Mouse (Mus musculus) thymus, postnatal 4 days (tissue): ENCODE data around the gene Rrp1b.

Experiments used
- DNase-seq: peaks from one replicate; pipeline ENCODE4 v3.0.0; 2021

Rrp1b gene

GRCm38 (mm10) chr17:32035609-32036508 is at the start of gene Rrp1b, which contains the start of gene Hsf2bp:
Gene Rrp1b (plus strand): TSS chr17:32036100.
Gene Hsf2bp (minus strand): TSS chr17:32036349.
- DNase-seq, result peak; percentile 87

- DNase-seq, result no peak
These were observed 49.0 kb upstream of the Rrp1b start for GRCm38 (mm10) chr17:31986915-31987314.

GRCm38 (mm10) chr17:31989035-31989434 is 46.9 kb upstream of the Rrp1b start:
- DNase-seq, result no peak

GRCm38 (mm10) chr17:31992004-31992403 is 43.9 kb upstream of the Rrp1b start:
- no peak for DNase-seq

- no peak for DNase-seq
These were observed 42.5 kb upstream of the Rrp1b start for GRCm38 (mm10) chr17:31993354-31993753.

- no peak for DNase-seq
These were observed 41.8 kb upstream of the Rrp1b start for GRCm38 (mm10) chr17:31994132-31994531.

- no peak for DNase-seq
These were observed 40.1 kb upstream of the Rrp1b start for GRCm38 (mm10) chr17:31995784-31996183.

GRCm38 (mm10) chr17:31996331-31996730 is 39.6 kb upstream of the Rrp1b start:
- DNase-seq, result no peak

GRCm38 (mm10) chr17:31998351-31998750 is 37.5 kb upstream of the Rrp1b start:
- no peak for DNase-seq

- no peak for DNase-seq
These were observed 32.6 kb upstream of the Rrp1b start for GRCm38 (mm10) chr17:32003251-32003650.

- no peak for DNase-seq
These were observed 29.1 kb upstream of the Rrp1b start for GRCm38 (mm10) chr17:32006800-32007199.

- DNase-seq, result no peak
These were observed 24.2 kb upstream of the Rrp1b start for GRCm38 (mm10) chr17:32011694-32012093.

- no peak for DNase-seq
These were observed 23.6 kb upstream of the Rrp1b start for GRCm38 (mm10) chr17:32012254-32012653.

GRCm38 (mm10) chr17:32013659-32014058 is 22.2 kb upstream of the Rrp1b start:
- DNase-seq, result no peak

- DNase-seq, result no peak
These were observed 19.4 kb upstream of the Rrp1b start for GRCm38 (mm10) chr17:32016481-32016880.

- no peak for DNase-seq
These were observed 17.6 kb upstream of the Rrp1b start for GRCm38 (mm10) chr17:32018127-32018894.

GRCm38 (mm10) chr17:32021981-32022380 is 13.9 kb upstream of the Rrp1b start:
- no peak for DNase-seq

- DNase-seq, result no peak
These were observed 13.3 kb upstream of the Rrp1b start for GRCm38 (mm10) chr17:32022551-32022950.

- peak; percentile 17 for DNase-seq
These were observed 12.8 kb upstream of the Rrp1b start for GRCm38 (mm10) chr17:32023088-32023487.

- DNase-seq, result no peak
These were observed 11.2 kb upstream of the Rrp1b start for GRCm38 (mm10) chr17:32024671-32025073.

- peak; percentile 75 for DNase-seq
These were observed 10.5 kb upstream of the Rrp1b start for GRCm38 (mm10) chr17:32025386-32025785.

- DNase-seq, result no peak
These were observed 8.2 kb upstream of the Rrp1b start for GRCm38 (mm10) chr17:32027666-32028065.

GRCm38 (mm10) chr17:32028301-32028700 is 7.6 kb upstream of the Rrp1b start:
- no peak for DNase-seq

GRCm38 (mm10) chr17:32031684-32032083 is 4.2 kb upstream of the Rrp1b start:
- no peak for DNase-seq
